Mouse (Mus musculus) hindlimb bud, embryonic 11.5 days (tissue): Measurements from ENCODE around the gene Btbd18.

Experiments
- DNase-seq: peaks from one replicate; pipeline ENCODE4 v3.0.0-alpha.2; 2012; ENCODE audit warnings: low read depth, low spot score; ENCODE audit errors: extremely low spot score

Gene Btbd18

DNA sequence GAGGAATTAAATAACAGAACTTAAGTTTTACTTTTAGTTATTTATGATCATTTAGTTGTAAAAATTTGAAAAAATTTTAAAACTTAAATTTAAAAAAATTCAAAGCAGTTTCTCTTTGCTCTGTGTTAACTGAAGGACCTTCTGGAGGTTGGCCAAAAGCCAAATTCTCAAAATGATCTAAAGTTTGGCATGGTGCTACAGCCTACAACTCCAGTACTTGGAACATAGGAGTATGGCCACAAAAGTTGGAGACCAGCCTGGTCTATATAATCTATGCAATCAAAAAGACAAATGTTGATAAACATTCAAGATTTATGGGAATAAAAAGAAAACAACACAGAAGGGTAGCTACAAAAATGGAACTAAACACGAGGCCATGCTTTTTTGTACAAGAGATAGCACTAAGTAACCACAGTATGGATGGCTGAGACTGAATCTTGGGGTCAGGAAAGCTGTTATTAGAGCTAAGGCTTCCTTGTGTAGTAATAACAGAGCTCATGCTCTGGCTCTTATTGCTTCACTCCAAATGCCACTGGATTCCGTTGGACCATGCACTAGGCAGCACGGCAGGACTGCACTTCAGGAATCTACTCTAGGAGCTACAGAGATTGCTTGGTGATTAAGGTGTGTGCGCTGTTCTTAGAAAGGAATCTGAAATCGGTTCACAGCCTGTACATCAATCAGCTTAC is 36.3 kb downstream of the Btbd18 start:
- DNase-seq: no peak

DNA sequence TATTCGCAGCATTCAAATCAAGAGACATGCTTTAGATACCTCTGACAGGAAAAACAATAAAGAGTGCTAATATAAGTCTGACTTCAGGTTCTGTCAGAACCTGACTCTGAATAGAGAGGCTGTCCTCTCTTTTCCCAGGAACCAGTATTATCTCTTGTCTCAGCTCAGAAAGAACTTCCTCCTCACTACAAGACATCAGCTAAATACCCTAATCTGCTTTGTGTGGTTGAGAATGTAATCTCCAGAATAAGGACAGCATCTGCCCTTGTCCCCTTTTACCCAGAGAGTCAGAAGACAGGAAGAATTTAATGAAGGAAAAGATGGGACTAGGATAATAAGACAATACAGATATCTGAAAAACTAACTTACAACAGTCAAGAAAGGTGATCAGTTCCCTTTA is 44.6 kb downstream of the Btbd18 start:
- DNase-seq: no peak

DNA sequence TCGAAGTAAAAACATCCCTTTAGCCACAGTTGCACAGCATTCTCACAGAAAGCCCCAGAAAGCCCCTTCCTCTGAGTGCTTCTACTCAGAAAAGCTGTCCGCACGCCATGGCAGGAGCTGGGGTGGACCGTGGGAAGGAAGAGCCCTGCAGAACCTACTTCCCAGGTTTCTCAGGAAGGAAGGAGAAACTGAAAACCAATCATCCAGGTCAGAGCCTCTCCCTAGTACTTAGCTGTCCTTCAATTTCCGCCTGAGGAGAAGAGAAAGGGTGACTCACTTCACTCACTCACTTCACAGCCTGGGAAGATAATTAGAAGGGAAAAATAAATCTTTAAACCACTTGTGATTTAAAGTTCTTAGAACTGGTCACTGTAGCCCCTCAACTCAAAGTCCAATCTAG is 45.5 kb downstream of the Btbd18 start:
- DNase-seq: no peak

DNA sequence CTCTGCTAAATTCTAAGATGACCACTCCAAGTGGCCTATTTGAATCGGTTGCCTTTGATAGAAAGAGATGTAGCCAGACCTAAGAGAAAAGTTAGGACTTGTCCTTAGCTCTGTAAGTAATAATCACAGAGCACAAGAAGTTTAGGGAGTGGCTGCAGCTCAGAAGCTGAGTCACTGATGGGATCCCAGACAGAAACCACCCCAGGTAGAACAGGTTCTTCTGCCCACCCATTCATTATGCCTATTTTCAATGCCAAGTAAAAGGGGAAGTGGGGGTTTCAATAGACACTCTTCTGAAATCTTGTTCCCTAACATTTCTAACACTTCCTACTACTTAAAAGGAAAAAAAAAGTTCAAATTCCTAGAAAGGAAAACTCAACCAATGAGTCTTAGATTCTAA is 46.4 kb downstream of the Btbd18 start:
- no peak for DNase-seq

DNA sequence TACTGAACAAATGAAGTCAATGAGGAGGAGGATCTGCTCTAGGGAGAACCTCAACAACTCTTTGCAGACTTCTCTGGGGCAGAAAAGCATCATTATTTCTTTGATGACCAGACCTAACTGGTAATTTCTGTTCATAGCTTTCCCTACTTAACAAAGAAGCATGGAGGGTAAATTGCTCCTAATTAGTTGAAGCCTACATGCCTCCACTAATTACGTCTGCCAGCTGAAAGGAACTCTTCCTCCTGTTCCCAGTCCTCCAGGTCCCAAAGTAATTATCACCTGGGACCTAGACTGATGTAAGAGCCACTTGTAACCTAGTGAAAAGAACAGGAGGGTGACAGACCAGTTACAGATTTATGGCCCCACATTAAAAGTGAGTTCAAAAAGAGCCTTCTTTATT is 48.6 kb downstream of the Btbd18 start:
- no peak for DNase-seq

DNA sequence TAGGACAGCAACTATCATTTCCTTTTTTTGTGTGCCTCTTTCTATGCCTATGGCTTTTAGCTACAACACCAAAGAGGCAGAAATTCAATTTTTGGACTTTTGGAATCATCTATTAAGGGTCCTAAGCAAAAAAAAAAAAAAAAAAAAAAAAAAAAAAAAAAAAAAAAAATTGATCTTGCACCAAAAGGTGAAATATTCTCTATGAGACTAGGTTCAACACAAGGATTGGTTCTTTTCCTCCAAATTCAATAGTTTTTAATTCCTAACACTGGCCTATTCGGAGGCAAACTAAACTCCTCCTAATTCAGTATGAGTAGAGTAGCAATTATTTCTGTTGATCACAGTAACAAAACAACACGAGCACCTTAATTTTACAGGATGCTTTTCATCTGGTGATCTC is 53.0 kb downstream of the Btbd18 start:
- DNase-seq: no peak

DNA sequence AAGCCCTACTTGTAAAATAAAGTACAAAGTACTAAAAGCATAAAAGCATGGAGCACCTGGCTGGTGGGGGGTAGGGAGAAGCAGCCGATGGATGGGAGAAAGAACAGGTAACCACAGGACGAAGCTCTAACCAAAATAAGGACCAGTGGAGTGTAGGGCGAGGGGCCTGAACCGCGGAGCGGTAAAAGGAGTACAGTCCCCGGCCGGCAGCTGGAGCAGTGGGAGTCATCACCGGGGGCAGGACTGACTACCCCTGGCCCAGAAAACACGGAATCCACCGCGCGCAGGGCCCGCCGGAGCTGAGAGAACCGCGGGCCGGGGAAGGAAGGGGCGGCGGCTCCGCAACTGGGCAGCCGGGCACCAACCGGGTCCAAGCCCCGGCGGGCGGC is 55.5 kb downstream of the Btbd18 start:
- DNase-seq: no peak

DNA sequence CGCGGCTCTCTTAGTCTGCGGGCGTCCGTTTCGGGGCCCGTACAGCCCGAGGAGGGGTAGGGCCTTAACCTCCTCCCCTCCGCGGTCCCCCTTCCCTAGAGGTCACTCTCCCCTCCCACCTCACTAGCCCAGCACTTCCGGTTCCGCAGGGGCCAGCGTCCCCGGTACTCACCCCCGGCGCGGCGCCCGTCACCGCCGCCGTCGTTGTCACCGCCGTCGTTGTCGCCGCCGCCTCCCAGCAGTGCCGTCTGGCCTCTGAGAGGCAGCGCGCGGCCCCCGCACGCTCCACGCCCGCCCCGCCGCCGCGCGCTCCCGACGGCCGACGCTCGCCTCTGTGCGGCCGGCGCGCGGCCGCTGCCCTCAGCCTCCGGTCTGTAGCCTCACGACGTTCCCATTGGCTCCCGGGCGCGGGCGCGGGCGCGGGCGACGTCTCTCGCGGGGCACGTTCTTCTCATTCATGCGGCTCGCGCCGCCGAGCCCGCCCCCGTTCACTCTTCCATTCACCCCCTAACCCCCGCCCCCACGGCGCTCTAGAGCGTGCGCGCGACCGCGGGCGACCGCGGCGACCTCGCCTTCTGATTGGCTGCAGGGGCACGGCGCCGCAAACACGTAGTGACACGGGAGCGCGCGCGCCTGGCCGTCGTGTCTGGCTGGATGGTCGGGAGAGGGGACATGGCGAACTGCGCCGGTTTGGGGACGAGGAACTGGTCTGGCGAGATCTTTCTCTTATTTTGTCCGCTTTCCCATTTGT is 56.1 kb downstream of the Btbd18 start, which contains the start of gene Zdhhc5:
Gene Zdhhc5, minus strand, starts transcription at position 370 of the 751 bp plus-strand sequence.
- peak; percentile 97 for DNase-seq

DNA sequence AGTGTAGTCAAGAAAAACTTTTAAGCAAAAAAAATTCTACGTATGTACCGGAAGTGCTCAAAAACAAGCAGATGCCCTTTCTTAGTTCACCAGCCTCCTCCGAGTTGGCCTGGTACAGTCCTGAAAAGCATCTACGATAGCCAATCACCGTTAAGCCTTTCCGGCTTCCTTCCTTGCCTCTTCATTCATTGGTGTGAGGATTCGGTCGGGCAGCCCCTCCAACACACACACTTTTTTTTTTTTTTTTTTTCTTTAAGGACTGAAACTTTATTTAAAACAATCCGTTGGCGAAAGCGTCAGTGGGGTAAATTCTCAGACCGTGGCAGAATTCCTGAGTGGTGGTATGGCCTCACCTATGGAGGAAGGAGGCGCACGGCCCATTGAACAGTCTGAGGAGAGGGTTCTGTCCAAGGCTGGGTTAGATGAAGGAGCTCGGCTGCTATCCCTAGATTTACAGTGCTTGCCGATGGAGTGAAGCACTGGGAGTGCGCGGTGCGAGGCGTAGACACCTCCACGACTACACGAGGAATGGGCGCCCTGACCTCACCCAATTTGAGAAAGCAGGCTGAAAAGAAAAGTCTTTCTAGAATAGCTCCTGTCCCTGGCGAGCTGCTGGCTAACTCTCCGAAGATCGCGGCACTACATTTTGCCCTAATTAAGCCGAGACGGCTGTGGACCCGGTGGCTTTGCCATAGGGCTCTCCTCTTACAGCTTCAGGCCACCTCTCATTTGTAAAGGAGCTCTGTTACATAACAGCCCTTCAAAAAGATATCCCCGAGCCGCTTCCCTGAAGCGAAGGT is 56.9 kb downstream of the Btbd18 start:
- no peak for DNase-seq

DNA sequence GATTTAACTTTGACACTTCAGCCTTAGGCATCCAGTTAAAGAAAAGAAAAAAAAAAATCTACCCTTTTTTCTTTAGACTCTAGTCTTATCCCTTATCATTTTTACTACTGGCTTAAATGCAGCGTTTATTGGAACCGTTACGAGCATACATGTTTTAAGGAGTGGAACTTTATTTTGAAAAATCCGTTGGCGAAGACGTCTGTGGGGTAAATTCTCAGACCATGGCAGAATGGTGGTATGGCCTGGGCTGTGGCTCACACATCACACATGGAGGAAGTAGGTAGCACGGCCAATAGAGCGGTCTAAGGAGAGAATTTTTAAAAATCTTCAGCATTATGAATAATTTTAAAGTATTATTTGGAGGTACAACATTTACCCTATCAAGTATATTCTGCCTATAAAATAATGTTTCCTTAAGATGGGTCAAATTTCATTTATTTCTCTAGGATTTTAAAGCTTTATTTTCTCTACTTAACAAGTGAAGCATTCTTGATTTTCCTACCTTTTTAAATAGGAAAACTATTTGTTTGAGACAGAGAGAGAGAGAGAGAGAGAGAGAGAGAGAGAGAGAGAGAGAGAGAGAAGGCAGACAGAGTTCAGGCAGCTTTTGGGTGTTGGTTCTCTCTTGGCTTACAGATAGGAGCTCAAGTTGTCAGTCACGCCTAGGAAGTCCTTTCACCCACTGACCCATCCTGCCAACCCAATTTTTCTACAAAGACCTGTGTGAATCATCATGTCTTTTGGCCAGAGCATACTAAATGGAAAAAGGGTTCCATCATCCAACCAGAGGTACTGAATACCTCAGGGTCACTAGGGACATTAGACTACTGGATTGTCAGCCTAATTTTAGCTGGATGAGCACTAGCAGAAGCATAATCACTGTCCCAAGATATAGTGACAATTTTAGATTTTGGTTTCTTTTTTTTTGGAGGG is 57.8 kb downstream of the Btbd18 start:
- no peak for DNase-seq

DNA sequence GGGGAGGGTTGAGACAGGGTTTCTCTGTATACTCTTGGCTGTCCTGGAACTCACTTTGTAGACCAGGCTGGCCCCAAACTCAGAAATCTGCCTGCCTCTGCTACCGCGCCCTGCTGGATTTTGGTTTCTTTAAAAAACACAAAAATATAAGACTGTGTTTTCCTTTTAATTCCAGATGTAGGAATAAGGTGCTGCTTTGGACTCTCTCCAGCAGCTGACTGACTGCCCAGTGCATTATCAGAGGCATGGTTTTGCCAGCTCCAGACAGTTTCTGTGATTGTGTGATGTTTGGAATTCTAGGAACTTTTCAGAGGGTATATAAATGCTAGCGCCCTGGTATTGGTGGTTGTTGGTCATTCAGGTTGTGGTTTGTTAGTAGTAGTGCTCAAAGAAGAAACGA is 58.5 kb downstream of the Btbd18 start:
- no peak for DNase-seq
